Comparison of ENCODE assay signal across 23 mouse cellular contexts in genomic region chr6:12084721-12085120, GRCm38 (mm10).
DNase-seq lines count a peak whose midpoint lies in the region; ATAC-seq and TF ChIP-seq lines count a peak whose summit lies in the region.
"Had no signal": no experiment of that assay in that cellular context is flagged by ENCODE, and none has a peak within 500 bp of the region (broad histone marks: within the 10 kb centered on the region; RNA-seq: fewer than 3 reads in every experiment).

No protein-coding gene starts in this region.

- intact Hi-C loops in left cerebral cortex, adult 2 months (cut with DNase I) = no loop called here
- intact Hi-C loops in left cerebral cortex, postnatal 10 days (cut with DNase I) = no loop called here

- H3K4me3 ChIP-seq in left cerebral cortex, adult 2 months = no peak overlapping the region
- H3K4me3 ChIP-seq: embryonic facial prominence, embryonic 13.5 days; embryonic facial prominence, embryonic 15.5 days; erythroblast, embryonic 14.5 days; forebrain, embryonic 10.5 days; forebrain, embryonic 13.5 days; forebrain, embryonic 15.5 days had no signal

- peak; percentile 82 for ATAC-seq in frontal cortex, adult (ENCODE audit: low TSS enrichment)
- no peak for ATAC-seq in activated CD4-positive, CD25-positive, alpha-beta regulatory T cell, adult 4 months
- ATAC-seq: forebrain, embryonic 13.5 days; forebrain, embryonic 15.5 days had no signal

- TF ChIP-seq CTCF in left cerebral cortex, adult 2 months (IDR thresholded peaks at IDR 0.05) = no peak

- DNase-seq in frontal cortex, postnatal 25 days (ENCODE audit: low spot score in 2 of 2) = no peak
- no peak for DNase-seq in left cerebral cortex, adult 2 months (ENCODE audit: extremely low spot score in 1 of 2, low spot score in 2 of 2)
- DNase-seq in left cerebral cortex, postnatal 10 days (ENCODE audit: extremely low spot score in 1 of 2, low spot score in 2 of 2) = no peak
- DNase-seq in brain, adult 2 months (ENCODE audit: low read depth, low spot score) = peak; percentile 51
- peak; percentile 51 for DNase-seq in telencephalon, adult 2 months (ENCODE audit: low read depth, low spot score)
- DNase-seq: adrenal gland, adult 8-10 months; adrenal gland, postnatal 14 days; adrenal gland, postnatal 36 days; cerebellum, adult 11 months; cerebellum, adult 18-20 months; cerebellum, adult 8-10 months; cerebellum, adult 9-11 months; cerebellum, postnatal 14 days; cerebellum, postnatal 36 days; embryo, embryonic 11 days had no signal

- peak overlapping the region; percentile 16; the same call in 1 of the 2 replicates for H3K27ac ChIP-seq in left cerebral cortex, adult 2 months
- H3K27ac ChIP-seq: embryonic facial prominence, embryonic 13.5 days; embryonic facial prominence, embryonic 15.5 days; forebrain, embryonic 10.5 days; forebrain, embryonic 13.5 days; forebrain, embryonic 15.5 days had no signal

Comparison
In these comparisons a context has a peak if more than half of its experiments do, and no peak if none do; other contexts are left out.
1. DNase-seq: peak in brain, adult 2 months (single experiment) and telencephalon, adult 2 months (single experiment); none in frontal cortex, postnatal 25 days (0 of 2), left cerebral cortex, adult 2 months (0 of 2) and left cerebral cortex, postnatal 10 days (0 of 2).